Mouse (Mus musculus): ENCODE data around the gene Wdr47. TPM values are rescaled to one million over a fixed set of nuclear protein-coding genes. Genes with fewer than 3 reads are reported as not detected.

Gene Wdr47
- polyA plus RNA-seq, 1 experiment from 2014 or later, result 11.6 TPM

DNA sequence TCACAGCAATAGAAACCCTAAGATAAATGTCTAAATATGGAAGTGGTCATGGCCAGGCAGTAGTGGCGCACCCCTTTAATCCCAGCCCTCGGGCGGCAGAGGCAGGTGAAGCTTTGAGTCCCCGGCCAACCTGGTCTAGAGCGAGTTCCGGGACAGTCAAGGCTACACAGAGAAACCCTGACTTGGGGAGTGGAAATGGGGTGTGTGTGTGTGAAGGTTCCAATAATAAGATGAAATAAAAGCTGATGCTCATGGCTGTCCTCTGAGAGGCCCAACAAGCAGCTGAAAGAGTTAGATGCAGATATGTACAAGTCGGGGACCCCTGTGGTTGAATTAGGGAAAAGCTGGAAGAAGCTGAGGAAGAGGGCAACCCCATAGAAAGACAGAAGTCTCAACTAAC lies 94.6 kb downstream of the Wdr47 start:
- WGBS, result 96% methylated on average over 7 of the region's 7 CpGs
- Histone ChIP-seq H3K9me3 (no peaks in the 10 kb centered on the region), H3K4me1 (no peaks in the 10 kb centered on the region), H3K4me2 (no peak overlapping the region), H3K27me3 (replicated peaks) (no peaks in the 10 kb centered on the region), H3K27ac (no peak overlapping the region), H3K36me3 (peaks cover 20% of the 10 kb centered on the region), H3K9ac (no peak overlapping the region), H3K4me3 (replicated peaks) (no peak overlapping the region)
- ATAC-seq (ENCODE audit: insufficient read depth, low FRiP score, low read depth), result no peak

- WGBS, result 85% methylated on average over 6 of the region's 6 CpGs
- no peak overlapping the region for H3K27ac ChIP-seq
- no peak overlapping the region for H3K4me2 ChIP-seq
- ATAC-seq (ENCODE audit: insufficient read depth, low FRiP score, low read depth), result no peak
- H3K9ac ChIP-seq, result no peak overlapping the region
- no peaks in the 10 kb centered on the region for H3K9me3 ChIP-seq
- H3K27me3 ChIP-seq (replicated peaks), result no peaks in the 10 kb centered on the region
- H3K36me3 ChIP-seq, result peaks cover 16% of the 10 kb centered on the region
- no peak overlapping the region for H3K4me3 ChIP-seq (replicated peaks)
- no peaks in the 10 kb centered on the region for H3K4me1 ChIP-seq
These were observed 97.9 kb downstream of the Wdr47 start for GRCm38 (mm10) chr3:108689015-108689441.

- Histone ChIP-seq H3K36me3 (peaks cover 19% of the 10 kb centered on the region), H3K9me3 (no peaks in the 10 kb centered on the region), H3K27ac (no peak overlapping the region), H3K9ac (no peak overlapping the region), H3K4me1 (no peaks in the 10 kb centered on the region), H3K4me2 (no peak overlapping the region), H3K4me3 (replicated peaks) (no peak overlapping the region), H3K27me3 (replicated peaks) (no peaks in the 10 kb centered on the region)
- ATAC-seq (ENCODE audit: insufficient read depth, low FRiP score, low read depth), result no peak
- WGBS, result 79% methylated on average over 8 of the region's 8 CpGs
These were observed 98.4 kb downstream of the Wdr47 start for GRCm38 (mm10) chr3:108689446-108689845.

- H3K27ac ChIP-seq, result no peak overlapping the region
- H3K36me3 ChIP-seq, result peaks cover 19% of the 10 kb centered on the region
- 67% methylated on average over 4 of the region's 4 CpGs for WGBS
- no peak overlapping the region for H3K4me2 ChIP-seq
- ATAC-seq (ENCODE audit: insufficient read depth, low FRiP score, low read depth), result no peak
- H3K4me3 ChIP-seq (replicated peaks), result no peak overlapping the region
- no peaks in the 10 kb centered on the region for H3K4me1 ChIP-seq
- H3K27me3 ChIP-seq (replicated peaks), result no peaks in the 10 kb centered on the region
- no peaks in the 10 kb centered on the region for H3K9me3 ChIP-seq
- H3K9ac ChIP-seq, result no peak overlapping the region
These were observed 98.9 kb downstream of the Wdr47 start for GRCm38 (mm10) chr3:108689979-108690378.

DNA sequence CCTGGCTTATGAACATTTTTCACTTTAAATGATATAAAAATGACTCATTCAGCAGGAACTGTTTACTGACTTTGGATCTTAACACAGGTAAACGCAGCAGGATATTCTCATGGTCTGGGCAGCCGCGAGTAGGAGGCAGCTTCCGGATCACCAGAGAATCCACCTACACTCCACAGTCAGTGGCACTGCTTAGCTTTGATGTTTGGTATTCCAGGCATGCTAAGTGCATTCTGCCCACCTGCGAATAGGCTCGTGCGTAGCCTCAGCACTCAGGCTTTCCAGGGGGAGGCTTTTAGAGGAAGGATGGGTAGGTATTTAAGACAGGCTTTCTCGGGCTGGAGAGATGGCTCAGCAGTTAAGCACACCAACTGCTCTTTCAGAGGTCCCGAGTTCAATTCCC lies 103.2 kb downstream of the Wdr47 start:
- no peak overlapping the region for H3K9ac ChIP-seq

More for the DNA sequence above, 103.2 kb downstream of the Wdr47 start:
- Histone ChIP-seq H3K27ac (no peak overlapping the region), H3K4me3 (replicated peaks) (no peak overlapping the region), H3K9me3 (no peaks in the 10 kb centered on the region), H3K27me3 (replicated peaks) (no peaks in the 10 kb centered on the region), H3K4me2 (no peak overlapping the region), H3K36me3 (peaks cover 26% of the 10 kb centered on the region), H3K4me1 (no peaks in the 10 kb centered on the region)
- ATAC-seq (ENCODE audit: insufficient read depth, low FRiP score, low read depth), result no peak
- WGBS, result 69% methylated on average over 9 of the region's 9 CpGs

Small RNAs within 50 kb of the gene (microRNA-seq; reads per million reads assigned to microRNA genes)
- not detected for gene Gm22860

Other genes starting within 250 kb of the Wdr47 start
- not detected in 2 replicates for gene Mybphl, start 226.4 kb upstream of the Wdr47 start, polyA plus RNA-seq (2015; fragmentation: Nextera tagmentation; extraction: Ambion mirVana)
- gene Psrc1, start 207.4 kb upstream of the Wdr47 start, polyA plus RNA-seq (2015; fragmentation: Nextera tagmentation; extraction: Ambion mirVana), result 34.9 and 38.9 TPM in 2 replicates
- 12.2 and 13.6 TPM in 2 replicates for gene Celsr2, start 175.7 kb upstream of the Wdr47 start, polyA plus RNA-seq (2015; fragmentation: Nextera tagmentation; extraction: Ambion mirVana)
- 124 and 142 TPM in 2 replicates for gene Sars, start 146.1 kb upstream of the Wdr47 start, polyA plus RNA-seq (2015; fragmentation: Nextera tagmentation; extraction: Ambion mirVana)
- gene 1700013F07Rik, start 57.1 kb upstream of the Wdr47 start, polyA plus RNA-seq (2015; fragmentation: Nextera tagmentation; extraction: Ambion mirVana), result 0.41 and 0.46 TPM in 2 replicates
- 33.7 and 45.1 TPM in 2 replicates for gene 5330417C22Rik, start 54.7 kb upstream of the Wdr47 start, polyA plus RNA-seq (2015; fragmentation: Nextera tagmentation; extraction: Ambion mirVana)
- 38.3 and 40.0 TPM in 2 replicates for gene Tmem167b, start 28.8 kb upstream of the Wdr47 start, polyA plus RNA-seq (2015; fragmentation: Nextera tagmentation; extraction: Ambion mirVana)
- gene Taf13, start 19.6 kb upstream of the Wdr47 start, polyA plus RNA-seq (2015; fragmentation: Nextera tagmentation; extraction: Ambion mirVana), result 43.5 and 44.7 TPM in 2 replicates
- 79.7 and 86.4 TPM in 2 replicates for gene Clcc1, start 62.6 kb downstream of the Wdr47 start, polyA plus RNA-seq (2015; fragmentation: Nextera tagmentation; extraction: Ambion mirVana)
- 46.2 and 54.5 TPM in 2 replicates for gene Gpsm2, start 131.0 kb downstream of the Wdr47 start, polyA plus RNA-seq (2015; fragmentation: Nextera tagmentation; extraction: Ambion mirVana)
- gene Aknad1, start 148.4 kb downstream of the Wdr47 start, polyA plus RNA-seq (2015; fragmentation: Nextera tagmentation; extraction: Ambion mirVana), result 0.17 and 0.32 TPM in 2 replicates
- 40.3 and 42.2 TPM in 2 replicates for gene Stxbp3, start 249.2 kb downstream of the Wdr47 start, polyA plus RNA-seq (2015; fragmentation: Nextera tagmentation; extraction: Ambion mirVana)

All from stomach, embryonic 15.5 days (tissue).